Mouse (Mus musculus): ENCODE data around the gene Tescl. TPM values are rescaled to one million over a fixed set of nuclear protein-coding genes. Genes with fewer than 3 reads are reported as not detected.

Tescl gene
- total and polyA plus RNA-seq, 2 experiments from 2014 or later = 0.14 TPM; not detected in 1

DNA sequence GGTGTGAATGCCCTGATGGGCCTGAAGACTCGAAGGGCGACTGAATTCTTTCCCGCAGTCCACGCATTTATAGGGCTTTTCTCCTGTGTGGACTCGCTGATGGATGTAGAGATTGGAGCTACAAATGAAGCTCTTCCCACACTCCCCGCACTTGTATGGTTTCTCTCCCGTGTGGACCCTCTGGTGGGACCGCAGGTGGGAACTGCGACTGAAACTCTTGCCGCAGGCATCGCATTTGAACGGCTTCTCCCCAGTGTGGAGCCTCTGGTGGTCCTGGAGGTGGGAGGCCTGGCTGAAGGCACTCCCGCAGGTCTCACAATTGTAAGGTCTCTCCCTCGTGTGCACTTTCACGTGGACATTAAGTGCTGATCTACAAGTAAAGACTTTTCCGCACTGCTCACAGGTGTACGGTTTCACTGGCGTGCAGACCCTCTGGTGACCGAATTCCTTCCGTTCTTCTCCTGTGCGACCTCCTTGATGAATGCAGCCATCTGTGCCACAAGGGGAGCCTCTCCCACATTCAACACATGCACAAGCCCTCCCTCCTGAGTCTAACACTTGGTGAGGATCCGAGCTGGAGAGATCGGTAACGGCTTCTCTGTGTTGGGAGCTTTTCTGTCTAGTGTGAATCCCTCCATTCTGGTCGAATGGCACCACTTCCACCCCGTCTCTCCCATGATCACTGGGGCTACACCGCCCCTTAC is 42.2 kb downstream of the Tescl start:
- Histone ChIP-seq H3K4me2 (ENCODE audit: low read depth, low read length) (no peak overlapping the region), H3K27ac (ENCODE audit: low read depth) (no peak overlapping the region), H3K4me3 (ENCODE audit: low read depth, low read length) (no peak overlapping the region), H3K27me3 (ENCODE audit: control insufficient read depth, insufficient read depth, low read length) (no peaks in the 10 kb centered on the region), H3K4me1 (ENCODE audit: control insufficient read depth, insufficient read depth) (no peaks in the 10 kb centered on the region), H3K9ac (replicated peaks; ENCODE audit: low read depth, low read length) (no peak overlapping the region), H3K9me3 (replicated peaks; ENCODE audit: control insufficient read depth, low read length) (no peaks in the 10 kb centered on the region), H3K36me3 (replicated peaks; ENCODE audit: control insufficient read depth, insufficient read depth, low read length) (peaks cover 57% of the 10 kb centered on the region)
- WGBS = 85% methylated on average over 27 of the region's 27 CpGs
- no peak for TF ChIP-seq EP300 (IDR thresholded peaks at IDR 0.05; ENCODE audit: low read depth)
- TF ChIP-seq CTCF (IDR thresholded peaks at IDR 0.05; ENCODE audit: low read depth) = no peak
- DNase-seq (ENCODE audit: low spot score) (no peak), ATAC-seq (ENCODE audit: insufficient read depth, low read depth) (no peak)

DNA sequence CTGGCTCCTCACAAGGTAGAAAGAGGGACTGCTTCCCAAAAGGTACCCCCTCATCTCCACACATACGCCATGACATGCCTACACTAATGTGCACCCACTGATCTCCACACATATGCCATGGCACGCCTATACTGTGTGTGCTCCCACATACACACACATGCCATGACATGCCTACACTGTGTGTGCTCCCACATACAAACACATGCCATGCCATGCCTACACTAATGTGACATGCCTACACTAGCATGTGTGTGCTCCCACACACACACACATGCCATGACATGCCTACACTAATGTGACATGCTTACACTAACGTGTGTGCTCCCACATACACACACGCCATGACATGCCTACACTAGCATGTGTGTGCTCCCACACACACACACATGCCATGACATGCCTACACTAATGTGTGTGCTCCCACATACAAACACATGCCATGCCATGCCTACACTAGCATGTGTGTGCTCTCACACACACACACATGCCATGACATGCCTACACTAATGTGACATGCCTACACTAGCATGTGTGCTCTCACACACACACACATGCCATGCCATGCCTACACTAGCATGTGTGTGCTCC is 43.5 kb downstream of the Tescl start:
- no peak for DNase-seq (ENCODE audit: low spot score)
- WGBS = 94% methylated on average over 4 of the region's 4 CpGs
- Histone ChIP-seq H3K27me3 (ENCODE audit: control insufficient read depth, insufficient read depth, low read length) (no peaks in the 10 kb centered on the region), H3K4me1 (ENCODE audit: control insufficient read depth, insufficient read depth) (no peaks in the 10 kb centered on the region), H3K4me3 (ENCODE audit: low read depth, low read length) (no peak overlapping the region), H3K36me3 (replicated peaks; ENCODE audit: control insufficient read depth, insufficient read depth, low read length) (peaks cover 47% of the 10 kb centered on the region), H3K9me3 (replicated peaks; ENCODE audit: control insufficient read depth, low read length) (no peaks in the 10 kb centered on the region), H3K4me2 (ENCODE audit: low read depth, low read length) (no peak overlapping the region), H3K9ac (replicated peaks; ENCODE audit: low read depth, low read length) (no peak overlapping the region), H3K27ac (ENCODE audit: low read depth) (no peak overlapping the region)
- no peak for TF ChIP-seq CTCF (IDR thresholded peaks at IDR 0.05; ENCODE audit: low read depth)
- no peak for TF ChIP-seq EP300 (IDR thresholded peaks at IDR 0.05; ENCODE audit: low read depth)
- no peak for ATAC-seq (ENCODE audit: insufficient read depth, low read depth)

DNA sequence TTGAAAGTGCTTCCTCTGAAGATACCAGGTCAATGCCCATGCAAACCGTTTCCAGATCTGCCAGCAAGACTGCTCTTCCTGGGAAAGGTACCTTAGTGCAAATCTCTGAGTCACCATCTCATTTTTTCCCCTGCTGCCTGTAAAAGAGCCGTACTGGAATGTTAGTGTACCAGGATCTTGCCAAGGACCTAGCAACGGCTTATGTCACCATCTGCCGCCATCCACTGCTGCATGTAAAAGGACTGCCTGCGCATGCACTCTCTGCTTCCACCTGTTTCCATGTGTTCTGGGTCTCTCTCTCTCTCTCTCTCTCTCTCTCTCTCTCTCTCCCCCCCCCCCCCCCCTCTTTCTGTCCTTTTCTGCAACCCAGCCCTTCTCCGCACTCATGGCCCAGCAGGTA is 45.2 kb downstream of the Tescl start:
- H3K9ac ChIP-seq (replicated peaks; ENCODE audit: low read depth, low read length) = no peak overlapping the region
- H3K36me3 ChIP-seq (replicated peaks; ENCODE audit: control insufficient read depth, insufficient read depth, low read length) = peaks cover 31% of the 10 kb centered on the region
- whole genome bisulfite sequencing = 84% methylated on average over 6 of the region's 6 CpGs
- H3K27me3 ChIP-seq (ENCODE audit: control insufficient read depth, insufficient read depth, low read length) = no peaks in the 10 kb centered on the region
- TF ChIP-seq CTCF (IDR thresholded peaks at IDR 0.05; ENCODE audit: low read depth) = no peak
- no peak for TF ChIP-seq EP300 (IDR thresholded peaks at IDR 0.05; ENCODE audit: low read depth)
- ATAC-seq (ENCODE audit: insufficient read depth, low read depth) (no peak), DNase-seq (ENCODE audit: low spot score) (no peak)
- H3K4me2 ChIP-seq (ENCODE audit: low read depth, low read length) = no peak overlapping the region
- no peak overlapping the region for H3K27ac ChIP-seq (ENCODE audit: low read depth)
- H3K9me3 ChIP-seq (replicated peaks; ENCODE audit: control insufficient read depth, low read length) = peaks cover 4% of the 10 kb centered on the region; the same call in 1 of the 2 replicates
- H3K4me3 ChIP-seq (ENCODE audit: low read depth, low read length) = no peak overlapping the region
- no peaks in the 10 kb centered on the region for H3K4me1 ChIP-seq (ENCODE audit: control insufficient read depth, insufficient read depth)

DNA sequence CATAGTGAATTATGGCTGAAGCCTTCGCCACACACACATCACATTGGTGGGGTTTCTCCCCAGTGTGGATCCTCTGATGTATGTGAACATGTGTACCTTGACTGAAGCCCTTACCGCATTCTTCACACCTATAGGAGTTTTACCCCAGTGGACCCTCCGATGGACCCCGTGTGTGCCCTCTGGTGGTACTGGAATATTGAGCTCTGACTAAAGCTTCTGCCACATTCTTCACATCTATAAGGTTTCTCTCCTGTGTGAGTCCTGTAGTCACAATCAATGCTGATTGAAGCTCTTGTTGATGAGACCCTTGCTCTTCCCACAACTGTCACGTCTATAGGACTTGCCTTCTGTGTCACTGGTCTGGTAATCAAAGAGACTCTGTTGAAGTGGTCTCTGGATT is 46.1 kb downstream of the Tescl start:
- ATAC-seq (ENCODE audit: insufficient read depth, low read depth) (no peak), DNase-seq (ENCODE audit: low spot score) (no peak)
- no peaks in the 10 kb centered on the region for H3K27me3 ChIP-seq (ENCODE audit: control insufficient read depth, insufficient read depth, low read length)
- H3K9me3 ChIP-seq (replicated peaks; ENCODE audit: control insufficient read depth, low read length) = peaks cover 4% of the 10 kb centered on the region; the same call in 1 of the 2 replicates
- no peak overlapping the region for H3K9ac ChIP-seq (replicated peaks; ENCODE audit: low read depth, low read length)
- H3K4me3 ChIP-seq (ENCODE audit: low read depth, low read length) = no peak overlapping the region
- no peaks in the 10 kb centered on the region for H3K4me1 ChIP-seq (ENCODE audit: control insufficient read depth, insufficient read depth)
- H3K27ac ChIP-seq (ENCODE audit: low read depth) = no peak overlapping the region
- H3K4me2 ChIP-seq (ENCODE audit: low read depth, low read length) = no peak overlapping the region
- TF ChIP-seq EP300 (IDR thresholded peaks at IDR 0.05; ENCODE audit: low read depth) (no peak), CTCF (IDR thresholded peaks at IDR 0.05; ENCODE audit: low read depth) (no peak)
- peaks cover 26% of the 10 kb centered on the region for H3K36me3 ChIP-seq (replicated peaks; ENCODE audit: control insufficient read depth, insufficient read depth, low read length)
- WGBS = 77% methylated on average over 5 of the region's 5 CpGs

DNA sequence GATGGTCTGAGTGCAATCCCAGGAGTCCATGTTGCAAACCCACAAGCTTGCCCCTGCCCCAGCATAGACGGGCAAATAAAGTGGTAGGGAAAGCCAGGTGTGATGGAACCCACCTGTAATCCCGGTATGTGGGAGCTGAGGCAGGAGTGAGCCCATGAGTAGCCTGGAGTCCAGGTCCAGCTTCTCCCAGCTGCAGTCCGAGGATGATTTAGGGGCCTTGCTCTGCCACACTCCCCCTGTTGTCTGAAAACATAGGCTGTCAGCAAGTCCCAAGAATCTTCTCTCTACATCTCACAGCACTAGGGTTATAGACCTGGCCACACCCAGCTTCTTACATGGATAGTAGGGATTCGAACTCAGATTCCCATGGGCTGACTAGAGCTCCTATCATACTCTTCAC is 46.8 kb downstream of the Tescl start:
- DNase-seq (ENCODE audit: low spot score) (no peak), ATAC-seq (ENCODE audit: insufficient read depth, low read depth) (no peak)
- TF ChIP-seq CTCF (IDR thresholded peaks at IDR 0.05; ENCODE audit: low read depth) (no peak), EP300 (IDR thresholded peaks at IDR 0.05; ENCODE audit: low read depth) (no peak)
- Histone ChIP-seq H3K4me2 (ENCODE audit: low read depth, low read length) (no peak overlapping the region), H3K27me3 (ENCODE audit: control insufficient read depth, insufficient read depth, low read length) (no peaks in the 10 kb centered on the region), H3K4me3 (ENCODE audit: low read depth, low read length) (no peak overlapping the region), H3K4me1 (ENCODE audit: control insufficient read depth, insufficient read depth) (no peaks in the 10 kb centered on the region), H3K9ac (replicated peaks; ENCODE audit: low read depth, low read length) (no peak overlapping the region), H3K9me3 (replicated peaks; ENCODE audit: control insufficient read depth, low read length) (peaks cover 4% of the 10 kb centered on the region; the same call in 1 of the 2 replicates), H3K27ac (ENCODE audit: low read depth) (no peak overlapping the region), H3K36me3 (replicated peaks; ENCODE audit: control insufficient read depth, insufficient read depth, low read length) (peaks cover 19% of the 10 kb centered on the region)
- WGBS = 64% methylated on average over 4 of the region's 4 CpGs
